Comparison of ENCODE assay signal across 25 mouse cellular contexts in the genomic region with DNA sequence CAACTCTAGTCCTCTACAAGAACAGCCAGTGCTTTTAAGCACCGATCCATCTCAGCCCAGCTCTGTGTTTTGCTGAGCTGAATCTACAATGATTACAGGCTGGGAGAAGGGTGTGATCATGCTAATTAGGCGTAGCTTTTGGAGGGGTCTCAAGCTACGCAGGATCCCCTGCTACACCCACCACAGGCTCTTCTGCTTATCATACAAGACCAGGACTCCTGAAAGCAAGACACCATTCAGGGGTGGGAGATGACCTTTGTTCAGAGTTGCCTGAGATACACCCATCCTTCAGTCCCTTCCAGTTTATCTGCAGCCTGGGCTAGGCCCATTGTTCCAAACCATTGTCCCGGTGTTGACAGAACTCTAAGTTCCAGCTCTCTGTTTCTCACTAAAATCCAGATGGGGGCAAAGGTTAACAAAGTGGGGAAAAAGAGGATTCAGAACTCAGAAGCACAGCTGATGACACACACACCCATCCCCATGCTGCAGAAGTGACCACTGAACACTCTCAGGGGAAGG. TPM values are rescaled to one million over a fixed set of nuclear protein-coding genes. Genes with fewer than 3 reads are reported as not detected.
A peak's percentile ranks its signal among the peaks of the same experiment; 100 is the strongest.
DNase-seq lines count a peak whose midpoint lies in the region; ATAC-seq and TF ChIP-seq lines count a peak whose summit lies in the region.
"Had no signal": no experiment of that assay in that cellular context is flagged by ENCODE, and none has a peak within 500 bp of the region (broad histone marks: within the 10 kb centered on the region; RNA-seq: fewer than 3 reads in every experiment).

No protein-coding gene starts in this region.

- WGBS in heart, embryonic 11.5 days (ENCODE audit: insufficient replicate concordance): 59% methylated on average over 4 of the region's 4 CpGs
- WGBS in midbrain, embryonic 10.5 days: 64% methylated on average over 4 of the region's 4 CpGs
- WGBS in midbrain, embryonic 13.5 days: 61% methylated on average over 4 of the region's 4 CpGs
- WGBS in liver, embryonic 12.5 days (ENCODE audit: insufficient replicate concordance): 33% methylated on average over 4 of the region's 4 CpGs
- 89% methylated on average over 4 of the region's 4 CpGs for WGBS in kidney, adult 2 months

- H3K4me2 ChIP-seq in heart, embryonic 11.5 days: no peak overlapping the region
- no peak overlapping the region for H3K4me2 ChIP-seq in midbrain, embryonic 13.5 days (replicated peaks)
- H3K4me2 ChIP-seq in liver, embryonic 12.5 days: no peak overlapping the region
- H3K4me2 ChIP-seq: embryonic facial prominence, embryonic 15.5 days; heart, embryonic 13.5 days; hindbrain, embryonic 15.5 days had no signal

- no peaks in the 10 kb centered on the region for H3K9me3 ChIP-seq in heart, embryonic 11.5 days (replicated peaks; ENCODE audit: control insufficient read depth, low read length)
- H3K9me3 ChIP-seq in midbrain, embryonic 10.5 days (replicated peaks): no peaks in the 10 kb centered on the region
- H3K9me3 ChIP-seq in midbrain, embryonic 13.5 days: no peaks in the 10 kb centered on the region
- no peaks in the 10 kb centered on the region for H3K9me3 ChIP-seq in liver, embryonic 12.5 days (replicated peaks)
- H3K9me3 ChIP-seq: embryonic facial prominence, embryonic 15.5 days; forebrain, embryonic 10.5 days; heart, embryonic 13.5 days; hindbrain, embryonic 15.5 days had no signal

- H3K27me3 ChIP-seq in heart, embryonic 11.5 days (ENCODE audit: control insufficient read depth, insufficient read depth, low read length): no peaks in the 10 kb centered on the region
- H3K27me3 ChIP-seq in midbrain, embryonic 10.5 days (ENCODE audit: low read depth, poor library complexity, severe bottlenecking): peaks cover 14% of the 10 kb centered on the region
- H3K27me3 ChIP-seq in midbrain, embryonic 13.5 days: 0 out of 2 replicates have a peak, but pooled peaks cover 3% of the 10 kb centered on the region
- H3K27me3 ChIP-seq in liver, embryonic 12.5 days (replicated peaks): peaks cover 6% of the 10 kb centered on the region; the same call in 1 of the 2 replicates
- H3K27me3 ChIP-seq in kidney, adult 2 months (replicated peaks; ENCODE audit: control insufficient read depth, insufficient read depth, low read length): no peaks in the 10 kb centered on the region
- H3K27me3 ChIP-seq: heart, embryonic 13.5 days; hindbrain, embryonic 15.5 days had no signal

- no peak overlapping the region for H3K4me3 ChIP-seq in heart, embryonic 11.5 days (ENCODE audit: low read depth, low read length)
- H3K4me3 ChIP-seq in midbrain, embryonic 10.5 days: no peak overlapping the region
- H3K4me3 ChIP-seq in midbrain, embryonic 13.5 days (replicated peaks): no peak overlapping the region
- no peak overlapping the region for H3K4me3 ChIP-seq in liver, embryonic 12.5 days
- H3K4me3 ChIP-seq in kidney, adult 2 months (ENCODE audit: insufficient read depth, low read depth, low read length): no peak overlapping the region
- H3K4me3 ChIP-seq: embryonic facial prominence, embryonic 15.5 days; erythroblast, embryonic 14.5 days; forebrain, embryonic 10.5 days; gastrocnemius, adult 2 months; heart, embryonic 13.5 days; hindbrain, embryonic 15.5 days had no signal

- no peak for ATAC-seq in heart, embryonic 11.5 days (replicated peaks; ENCODE audit: insufficient number of reproducible peaks, low FRiP score, low TSS enrichment)
- no peak for ATAC-seq in midbrain, embryonic 13.5 days
- ATAC-seq in liver, embryonic 12.5 days: peak; percentile 66
- ATAC-seq: forebrain, embryonic 14.5 days had no signal

- H3K9ac ChIP-seq in heart, embryonic 11.5 days (ENCODE audit: low read depth, low read length): no peak overlapping the region
- no peak overlapping the region for H3K9ac ChIP-seq in midbrain, embryonic 13.5 days (replicated peaks)
- H3K9ac ChIP-seq in liver, embryonic 12.5 days: no peak overlapping the region; the same call in 1 of the 2 replicates
- H3K9ac ChIP-seq: embryonic facial prominence, embryonic 15.5 days; heart, embryonic 13.5 days; hindbrain, embryonic 15.5 days had no signal

- TF ChIP-seq CTCF in kidney, adult 2 months (conservative IDR thresholded peaks at IDR 0.05; ENCODE audit: insufficient read depth, insufficient read length, low read depth, low read length): no peak

- TF ChIP-seq POLR2A in kidney, adult 2 months (IDR thresholded peaks at IDR 0.05; ENCODE audit: low read depth, low read length): no peak

- H3K36me3 ChIP-seq in heart, embryonic 11.5 days (ENCODE audit: control insufficient read depth, insufficient read depth, low read length): no peaks in the 10 kb centered on the region
- no peaks in the 10 kb centered on the region for H3K36me3 ChIP-seq in midbrain, embryonic 10.5 days
- H3K36me3 ChIP-seq in midbrain, embryonic 13.5 days: no peaks in the 10 kb centered on the region
- no peaks in the 10 kb centered on the region for H3K36me3 ChIP-seq in liver, embryonic 12.5 days
- H3K36me3 ChIP-seq in kidney, adult 2 months (ENCODE audit: control insufficient read depth, insufficient read depth, low read length): no peaks in the 10 kb centered on the region
- H3K36me3 ChIP-seq: embryonic facial prominence, embryonic 15.5 days; forebrain, embryonic 10.5 days; heart, embryonic 13.5 days; hindbrain, embryonic 15.5 days had no signal

- 0 out of 2 replicates have a peak overlapping the region, but pooled peaks have one; percentile 15 for H3K27ac ChIP-seq in heart, embryonic 11.5 days (ENCODE audit: low read depth, low read length)
- peak overlapping the region; percentile 35; the same call in 1 of the 2 replicates for H3K27ac ChIP-seq in midbrain, embryonic 10.5 days (replicated peaks)
- H3K27ac ChIP-seq in midbrain, embryonic 13.5 days: no peak overlapping the region
- H3K27ac ChIP-seq in liver, embryonic 12.5 days: no peak overlapping the region; the same call in 1 of the 2 replicates
- no peak overlapping the region for H3K27ac ChIP-seq in kidney, adult 2 months (ENCODE audit: insufficient read depth, low read depth, low read length)
- H3K27ac ChIP-seq: embryonic facial prominence, embryonic 15.5 days; forebrain, embryonic 10.5 days; gastrocnemius, adult 2 months; heart, embryonic 13.5 days; hindbrain, embryonic 15.5 days had no signal

- peaks cover 50% of the 10 kb centered on the region for H3K4me1 ChIP-seq in heart, embryonic 11.5 days (ENCODE audit: control insufficient read depth, insufficient read depth, low read length)
- H3K4me1 ChIP-seq in midbrain, embryonic 10.5 days: peaks cover 42% of the 10 kb centered on the region
- H3K4me1 ChIP-seq in midbrain, embryonic 13.5 days (replicated peaks): no peaks in the 10 kb centered on the region
- H3K4me1 ChIP-seq in liver, embryonic 12.5 days: peaks cover 56% of the 10 kb centered on the region
- H3K4me1 ChIP-seq in kidney, adult 2 months (ENCODE audit: control insufficient read depth, insufficient read depth, low read length): peaks cover 18% of the 10 kb centered on the region; the same call in 1 of the 2 replicates
- H3K4me1 ChIP-seq: hindbrain, embryonic 15.5 days had no signal

- DNase-seq in heart, postnatal 4 days: no peak
- DNase-seq in midbrain, embryonic 10.5 days (ENCODE audit: low spot score): no peak
- DNase-seq in cerebellum, adult 18-20 months: no peak
- no peak for DNase-seq in kidney, adult 2 months
- DNase-seq: adrenal gland, adult 2 months; adrenal gland, postnatal 25 days; cerebellum, adult 8-10 months; cerebellum, postnatal 14 days; embryo, embryonic 11 days; gastrocnemius, adult 2 months; gastrocnemius, postnatal 36 days had no signal

RNA-seq across cellular contexts. Expression of a gene that starts 6.0 kb away (rescaled TPM):
- 24.3 and 27.8 TPM in 2 replicates for polyA plus RNA-seq in heart, embryonic 11.5 days (2014; fragmentation: Nextera tagmentation; extraction: Ambion mirVana)
- 10 to 100 TPM; 16.4 to 19.3 TPM for total RNA-seq in heart, postnatal 4 days (2021)
- 30.9 and 33.9 TPM in 2 replicates for polyA plus RNA-seq in midbrain, embryonic 10.5 days (2016; fragmentation: Nextera tagmentation; extraction: Ambion mirVana)
- 9.2 and 11.2 TPM in 2 replicates for polyA plus RNA-seq in midbrain, embryonic 13.5 days (2015; fragmentation: Nextera tagmentation; extraction: Ambion mirVana)
- 7.8 and 9.1 TPM in 2 replicates for polyA plus RNA-seq in liver, embryonic 12.5 days (2016; fragmentation: Nextera tagmentation; extraction: Ambion mirVana)
- polyA plus RNA-seq in kidney, adult 2 months (2012; rRNA removed): 740 and 847 TPM in 2 replicates
- total RNA-seq: hematopoietic stem cell, adult 5-6 weeks had no signal
- polyA plus RNA-seq: erythroblast, embryonic 14.5 days had no signal

RNA-seq across cellular contexts. Expression of a gene that starts 11.3 kb away (rescaled TPM):
- 3,236 and 3,494 TPM in 2 replicates for polyA plus RNA-seq in heart, embryonic 11.5 days (2014; fragmentation: Nextera tagmentation; extraction: Ambion mirVana)
- 1,000 to 10,000 TPM; 8,328 to 9,816 TPM for total RNA-seq in heart, postnatal 4 days (2021)
- 0.36 and 0.51 TPM in 2 replicates for polyA plus RNA-seq in midbrain, embryonic 10.5 days (2016; fragmentation: Nextera tagmentation; extraction: Ambion mirVana)
- polyA plus RNA-seq in midbrain, embryonic 13.5 days (2015; fragmentation: Nextera tagmentation; extraction: Ambion mirVana): not detected in 2 replicates
- 0.48 and 1.6 TPM in 2 replicates for polyA plus RNA-seq in liver, embryonic 12.5 days (2016; fragmentation: Nextera tagmentation; extraction: Ambion mirVana)
- 1.6 and 11.5 TPM in 2 replicates for polyA plus RNA-seq in kidney, adult 2 months (2012; rRNA removed)
- total RNA-seq: adrenal gland, postnatal 25 days; CH12.LX; common myeloid progenitor, adult 5-6 weeks; hematopoietic stem cell, adult 5-6 weeks had no signal
- polyA plus RNA-seq: adrenal gland, adult 2 months; erythroblast, embryonic 14.5 days had no signal

RNA-seq across cellular contexts. Expression of a gene that starts 45.0 kb away (rescaled TPM):
- polyA plus RNA-seq in heart, embryonic 11.5 days (2014; fragmentation: Nextera tagmentation; extraction: Ambion mirVana): not detected in 2 replicates
- total RNA-seq in heart, postnatal 4 days (2021): not detected
- not detected in 2 replicates for polyA plus RNA-seq in midbrain, embryonic 10.5 days (2016; fragmentation: Nextera tagmentation; extraction: Ambion mirVana)
- not detected in 2 replicates for polyA plus RNA-seq in midbrain, embryonic 13.5 days (2015; fragmentation: Nextera tagmentation; extraction: Ambion mirVana)
- polyA plus RNA-seq in liver, embryonic 12.5 days (2016; fragmentation: Nextera tagmentation; extraction: Ambion mirVana): not detected in 2 replicates
- polyA plus RNA-seq in kidney, adult 2 months (2012; rRNA removed): not detected in 2 replicates
- total RNA-seq: adrenal gland, adult 2 months; adrenal gland, postnatal 25 days; common myeloid progenitor, adult 5-6 weeks; gastrocnemius, adult 2 months; gastrocnemius, postnatal 36 days; hematopoietic stem cell, adult 5-6 weeks had no signal
- polyA plus RNA-seq: adrenal gland, adult 2 months; embryonic facial prominence, embryonic 11.5 days; embryonic facial prominence, embryonic 15.5 days; erythroblast, embryonic 14.5 days; forebrain, embryonic 10.5 days; forebrain, embryonic 14.5 days; heart, embryonic 13.5 days; heart, postnatal 0 days; hindbrain, embryonic 15.5 days had no signal

Comparison
In these comparisons a context has a peak if more than half of its experiments do, and no peak if none do; other contexts are left out.
1. H3K27ac ChIP-seq: peak in heart, embryonic 11.5 days (single experiment) and midbrain, embryonic 10.5 days (single experiment); none in midbrain, embryonic 13.5 days (single experiment), liver, embryonic 12.5 days (single experiment) and kidney, adult 2 months (single experiment).
2. RNA of a gene that starts 6.0 kb away (polyA plus RNA-seq): 740 to 847 TPM in kidney, adult 2 months; 30.9 to 33.9 TPM in midbrain, embryonic 10.5 days, 24.3 to 27.8 TPM in heart, embryonic 11.5 days, 9.2 to 11.2 TPM in midbrain, embryonic 13.5 days and 7.8 to 9.1 TPM in liver, embryonic 12.5 days; every median in the first group is over 10 times any median in the second.
3. RNA of a gene that starts 11.3 kb away (polyA plus RNA-seq): 3,236 to 3,494 TPM in heart, embryonic 11.5 days; 1.6 to 11.5 TPM in kidney, adult 2 months, 0.48 to 1.6 TPM in liver, embryonic 12.5 days, 0.36 to 0.51 TPM in midbrain, embryonic 10.5 days and not detected in midbrain, embryonic 13.5 days; every median in the first group is over 100 times any median in the second.